Mouse (Mus musculus) CH12.LX (cell line): ENCODE results near the gene Wdr3. TPM values are rescaled to one million over a fixed set of nuclear protein-coding genes. Genes with fewer than 3 reads are reported as not detected.

ENCODE experiments used
- DNase-seq: peaks from one replicate; pipeline ENCODE4 v3.0.0-alpha.2; 2013; ENCODE audit errors: extremely low read depth
- H3K27ac ChIP-seq: 2 replicates; pipeline ENCODE4 v1.5.1; 2012; ENCODE audit warnings: low read depth, mild to moderate bottlenecking, control low read depth, moderate library complexity; ENCODE audit not compliant: insufficient read depth
- H3K27me3 ChIP-seq: replicated peaks from 2 replicates; pipeline ENCODE3; 2012; ENCODE audit warnings: inconsistent platforms
- H3K36me3 ChIP-seq, 2 experiments: replicated peaks in 1 of 2; 2 replicates each; pipeline versions ENCODE3 to v1.6.1; 2012; ENCODE audit warnings: inconsistent platforms in 1 of 2, low read length in 1 of 2, mild to moderate bottlenecking in 1 of 2, mixed read lengths in 1 of 2, moderate library complexity in 1 of 2; ENCODE audit not compliant: control insufficient read depth in 1 of 2, insufficient read depth in 1 of 2
- H3K4me1 ChIP-seq, 2 experiments: 2 replicates each; pipeline ENCODE4 v1.6.1; 2012; ENCODE audit warnings: inconsistent platforms in 1 of 2, moderate library complexity in 1 of 2; ENCODE audit not compliant: insufficient read depth in 2 of 2, control insufficient read depth in 1 of 2
- H3K4me2 ChIP-seq: 2 replicates; pipeline ENCODE4 v1.6.1; 2012; ENCODE audit warnings: low read depth, mild to moderate bottlenecking, control low read depth; ENCODE audit not compliant: poor library complexity, insufficient read depth, severe bottlenecking
- H3K4me3 ChIP-seq, 3 experiments: fragments of 150-350 bp in 1 of 3; sonication (generic) in 1 of 3; replicated peaks in 1 of 3; 2 replicates each; pipeline versions ENCODE3 to v1.5.1; 2011 to 2012; ENCODE audit warnings: low read depth in 2 of 3, low read length in 2 of 3, mild to moderate bottlenecking in 2 of 3, moderate library complexity in 2 of 3, control low read depth in 1 of 3, improper control_type of control experiment in 1 of 3, inconsistent platforms in 1 of 3, mixed read lengths in 1 of 3; ENCODE audit not compliant: poor library complexity in 1 of 3
- H3K79me2 ChIP-seq: replicated peaks from 2 replicates; pipeline ENCODE4 v1.6.1; 2012; ENCODE audit warnings: mild to moderate bottlenecking, moderate library complexity; ENCODE audit not compliant: control insufficient read depth, poor library complexity, insufficient read depth, severe bottlenecking; ENCODE audit errors: extremely low read depth
- H3K9ac ChIP-seq: 2 replicates; pipeline ENCODE4 v1.6.1; 2012; ENCODE audit warnings: low read depth, mild to moderate bottlenecking, control low read depth, moderate library complexity; ENCODE audit not compliant: insufficient read depth
- H3K9me3 ChIP-seq: replicated peaks from 2 replicates; pipeline ENCODE3; 2012; ENCODE audit warnings: low read length, inconsistent platforms, mixed read lengths
- BHLHE40 ChIP-seq: IDR thresholded peaks from 2 replicates; pipeline ENCODE4 v1.6.1; 2011; ENCODE audit warnings: mild to moderate bottlenecking, low read depth, low read length, improper control_type of control experiment
- CHD1 ChIP-seq: IDR thresholded peaks from 2 replicates; pipeline ENCODE4 v1.6.1; 2012; ENCODE audit warnings: low read depth, low read length, improper control_type of control experiment, inconsistent platforms
- CHD2 ChIP-seq: IDR thresholded peaks from 2 replicates; pipeline ENCODE4 v1.6.1; 2011; ENCODE audit warnings: low read length, improper control_type of control experiment
- E2F4 ChIP-seq: IDR thresholded peaks from 2 replicates; pipeline ENCODE4 v1.6.1; 2011; ENCODE audit warnings: low read depth, low read length, improper control_type of control experiment; ENCODE audit not compliant: insufficient replicate concordance
- ETS1 ChIP-seq: conservative IDR thresholded peaks from 2 replicates; pipeline ENCODE4 v1.6.1; 2012; ENCODE audit warnings: low read depth, mild to moderate bottlenecking, inconsistent platforms, low read length, improper control_type of control experiment, moderate library complexity
- GABPA ChIP-seq: IDR thresholded peaks from 2 replicates; pipeline ENCODE4 v1.6.1; 2012; ENCODE audit warnings: low read depth, low read length, improper control_type of control experiment, inconsistent platforms; ENCODE audit not compliant: insufficient replicate concordance
- HCFC1 ChIP-seq: IDR thresholded peaks from 2 replicates; pipeline ENCODE4 v1.6.1; 2012; ENCODE audit warnings: low read depth, mild to moderate bottlenecking, inconsistent platforms, low read length, improper control_type of control experiment
- IRF4 ChIP-seq: IDR thresholded peaks from 2 replicates; pipeline ENCODE4 v1.6.1; 2014; ENCODE audit warnings: low read depth, mild to moderate bottlenecking, inconsistent platforms, low read length, improper control_type of control experiment
- KAT2A ChIP-seq: IDR thresholded peaks from 2 replicates; pipeline ENCODE4 v1.6.1; 2012; ENCODE audit warnings: low read length, improper control_type of control experiment, inconsistent platforms; ENCODE audit not compliant: insufficient replicate concordance
- MAFK ChIP-seq: IDR thresholded peaks from 2 replicates; pipeline ENCODE4 v1.6.1; 2011; ENCODE audit warnings: low read length, improper control_type of control experiment; ENCODE audit not compliant: insufficient replicate concordance
- MXI1 ChIP-seq: IDR thresholded peaks from 2 replicates; pipeline ENCODE4 v1.6.1; 2011; ENCODE audit warnings: mild to moderate bottlenecking, low read depth, low read length, improper control_type of control experiment
- NELFE ChIP-seq: IDR thresholded peaks from 2 replicates; pipeline ENCODE4 v1.6.1; 2011; ENCODE audit warnings: low read depth, low read length, improper control_type of control experiment
- PAX5 ChIP-seq: IDR thresholded peaks from 2 replicates; pipeline ENCODE4 v1.6.1; 2012; ENCODE audit warnings: low read length, inconsistent platforms, mixed read lengths
- POLR2A ChIP-seq: IDR thresholded peaks from 2 replicates; pipeline ENCODE4 v1.6.1; 2011; ENCODE audit warnings: low read depth, mild to moderate bottlenecking, improper control_type of control experiment, low read length
- SMC3 ChIP-seq: IDR thresholded peaks from 2 replicates; pipeline ENCODE4 v1.6.1; 2011; ENCODE audit warnings: low read depth, low read length, improper control_type of control experiment
- TCF12 ChIP-seq: IDR thresholded peaks from 2 replicates; pipeline ENCODE4 v1.6.1; 2014; ENCODE audit warnings: low read depth, mild to moderate bottlenecking, inconsistent platforms, low read length, improper control_type of control experiment
- USF2 ChIP-seq: conservative IDR thresholded peaks from 2 replicates; pipeline ENCODE4 v1.6.1; 2011; ENCODE audit warnings: low read depth, low read length, improper control_type of control experiment
- ZC3H11A ChIP-seq: IDR thresholded peaks from 2 replicates; pipeline ENCODE4 v1.6.1; 2012; ENCODE audit warnings: low read depth, mild to moderate bottlenecking, inconsistent platforms, low read length, improper control_type of control experiment
- dilution Hi-C: fragments of 300-500 bp; cut with MboI; formaldehyde crosslinking; loops from 2 replicates; pipeline ENCODE4 v1.14.3; 2020; ENCODE audit warnings: low sequenced_read_pairs; ENCODE audit not compliant: extremely low pct_unique_long_range_greater_than_20kb, extremely low pct_ligation_motif_present
- in situ Hi-C: fragments of 300-500 bp; cut with MboI; formaldehyde crosslinking; loops from 3 replicates; pipeline ENCODE4 v1.14.3; 2019; ENCODE audit warnings: low sequenced_read_pairs, low pct_ligation_motif_present, low pct_unique_long_range_greater_than_20kb, mixed read lengths
- polyA plus RNA-seq: library from polyadenylated mRNA; unstranded; fragments of >175 nt; gene quantifications from 2 replicates; pipeline ENCODE4 v1.2.1, GENCODE M21; 2012; ENCODE audit warnings: low read depth; ENCODE audit not compliant: insufficient read length
- total RNA-seq, 2 experiments: library from RNA; depleted of rRNA; stranded (reverse); fragments of 300-350 nt in 1 of 2; fragments of >200 nt in 1 of 2; gene quantifications; 2 replicates each; pipeline ENCODE4 v1.2.3; 2012 to 2014

Gene Wdr3
- total and polyA plus RNA-seq, 3 experiments = 55.2 to 71.4 (median 67.3) TPM

- Histone ChIP-seq H3K27me3 (no peaks in the 10 kb centered on the region), H3K9me3 (no peaks in the 10 kb centered on the region), H3K4me3 (no peak overlapping the region), H3K4me1 (no peaks in the 10 kb centered on the region), H3K36me3 (peaks cover 26 to 56% of the 10 kb centered on the region in 2 experiments), H3K9ac (no peak overlapping the region), H3K79me2 (no peaks in the 10 kb centered on the region), H3K27ac (no peak overlapping the region), H3K4me2 (no peak overlapping the region)
- DNase-seq = no peak
- TF ChIP-seq SMC3 (no peak), ETS1 (no peak), MXI1 (no peak), E2F4 (no peak), HCFC1 (no peak), MAFK (no peak), PAX5 (no peak), CHD2 (no peak), BHLHE40 (no peak), GABPA (no peak), ZC3H11A (no peak), POLR2A (no peak)
- in situ Hi-C loops (no loop called here), dilution Hi-C loops (no loop called here)
These were observed 44.8 kb upstream of the Wdr3 start for GRCm38 (mm10) chr3:100206973-100207372.

- no peak overlapping the region for H3K27ac ChIP-seq
- peaks cover 50 to 86% of the 10 kb centered on the region in 2 experiments for H3K36me3 ChIP-seq
- no peak overlapping the region for H3K4me2 ChIP-seq
- dilution Hi-C loops = no loop called here
- DNase-seq = no peak
- H3K4me3 ChIP-seq = no peak overlapping the region
- no peaks in the 10 kb centered on the region for H3K9me3 ChIP-seq
- no peaks in the 10 kb centered on the region for H3K79me2 ChIP-seq
- H3K9ac ChIP-seq = no peak overlapping the region
- in situ Hi-C loops = no loop called here
- H3K4me1 ChIP-seq = no peaks in the 10 kb centered on the region
- no peaks in the 10 kb centered on the region for H3K27me3 ChIP-seq
- TF ChIP-seq BHLHE40 (no peak), POLR2A (no peak), ETS1 (no peak)
- TF ChIP-seq, all 38 proteins: peak for 0
These were observed 39.3 kb upstream of the Wdr3 start for GRCm38 (mm10) chr3:100201554-100201953.

GRCm38 (mm10) chr3:100194210-100194609 is 32.0 kb upstream of the Wdr3 start:
- dilution Hi-C loops (no loop called here), in situ Hi-C loops (loop anchor here (10.0 kb wide), 1 partner anchor 361 kb away; no protein-coding TSS in a partner anchor)
- DNase-seq = no peak
- Histone ChIP-seq H3K4me1 (no peaks in the 10 kb centered on the region), H3K9ac (no peak overlapping the region), H3K9me3 (no peaks in the 10 kb centered on the region), H3K27ac (no peak overlapping the region), H3K36me3 (peaks cover 41 to 67% of the 10 kb centered on the region in 2 experiments), H3K27me3 (no peaks in the 10 kb centered on the region), H3K4me3 (no peak overlapping the region), H3K4me2 (no peak overlapping the region), H3K79me2 (no peaks in the 10 kb centered on the region)
- TF ChIP-seq USF2 = no peak
- no peak for TF ChIP-seq CHD1
- no peak for TF ChIP-seq TCF12
- no peak for TF ChIP-seq ETS1
- no peak for TF ChIP-seq KAT2A
- TF ChIP-seq IRF4 = no peak
- no peak for TF ChIP-seq NELFE
